Mouse (Mus musculus) layer of hippocampus, adult 9-10 months (tissue): Measurements from ENCODE around the gene Mn1.

Experiments used
- DNase-seq: peaks from one replicate; pipeline ENCODE4 v3.0.0; 2022; ENCODE audit warnings: low spot score

The Mn1 gene

DNA sequence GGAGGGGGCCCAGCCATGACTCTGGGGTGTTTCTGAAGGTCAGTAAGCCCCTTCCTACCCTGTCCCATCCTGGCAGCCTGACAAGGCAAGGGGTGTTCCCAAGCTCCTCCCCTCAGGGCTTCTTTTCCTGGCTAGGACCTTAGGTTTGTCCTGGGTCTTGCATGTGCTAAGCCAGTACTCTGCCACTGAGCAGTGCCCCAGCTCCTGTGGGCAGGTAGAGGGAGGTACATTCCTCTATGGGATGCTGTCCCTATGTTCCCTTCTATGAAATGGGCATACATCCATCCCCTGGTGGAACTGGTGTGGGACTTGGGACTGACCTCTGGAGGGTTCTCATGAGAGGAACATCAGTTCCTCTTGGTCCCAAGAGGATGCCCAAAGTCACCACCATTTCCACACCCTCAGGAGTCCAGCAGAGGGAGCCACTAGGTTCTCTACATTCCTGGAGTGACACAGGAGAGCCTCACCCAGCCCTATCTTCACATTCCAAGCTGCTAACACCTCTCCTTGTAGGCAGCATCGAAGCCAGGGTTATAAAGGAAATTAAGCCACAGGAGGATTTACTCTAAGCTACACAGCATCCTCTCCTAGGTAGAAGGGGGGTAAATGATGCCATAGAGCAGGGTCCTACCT is 7.6 kb upstream of the Mn1 start:
- DNase-seq: no peak

DNA sequence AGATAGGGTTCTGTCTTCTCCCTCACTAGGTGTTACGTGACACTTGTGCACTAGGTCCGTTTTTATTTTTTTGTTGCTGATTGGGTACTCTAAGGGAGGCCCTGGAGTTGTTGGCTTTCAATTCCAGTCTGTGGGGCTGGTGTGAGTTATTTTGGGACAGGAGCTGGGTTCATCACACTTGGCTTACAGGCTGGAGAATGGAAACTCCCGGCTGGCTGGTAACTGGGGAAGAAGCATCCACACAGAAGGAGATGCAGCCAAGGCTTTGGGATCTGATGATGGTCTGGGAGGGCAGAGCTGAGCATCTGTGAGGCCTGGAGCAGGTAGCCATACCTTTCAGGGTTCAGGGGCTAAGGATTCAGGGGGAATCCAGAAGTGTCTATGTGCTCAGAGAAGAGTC is 6.5 kb upstream of the Mn1 start:
- no peak for DNase-seq

DNA sequence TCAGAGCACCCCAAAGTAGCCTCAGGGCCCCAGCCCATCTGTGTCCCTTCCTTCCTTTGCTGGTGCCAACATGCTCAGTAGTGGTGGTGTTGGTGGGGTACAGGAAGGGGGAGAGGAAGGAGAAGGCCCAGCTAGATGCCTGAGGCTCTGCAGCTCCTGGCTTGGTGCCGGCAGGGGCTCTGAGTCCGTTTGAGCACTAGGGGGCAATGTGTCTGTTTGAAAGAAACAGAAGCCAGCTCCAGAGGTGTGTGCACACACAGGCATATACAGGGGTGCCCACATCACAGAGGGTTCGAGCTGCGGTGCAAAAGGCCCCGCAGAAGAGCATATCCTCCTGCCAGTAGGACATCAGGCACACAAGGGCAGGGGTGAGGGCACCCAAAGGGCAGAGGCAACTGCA is 3.0 kb upstream of the Mn1 start:
- DNase-seq: peak; percentile 71

DNA sequence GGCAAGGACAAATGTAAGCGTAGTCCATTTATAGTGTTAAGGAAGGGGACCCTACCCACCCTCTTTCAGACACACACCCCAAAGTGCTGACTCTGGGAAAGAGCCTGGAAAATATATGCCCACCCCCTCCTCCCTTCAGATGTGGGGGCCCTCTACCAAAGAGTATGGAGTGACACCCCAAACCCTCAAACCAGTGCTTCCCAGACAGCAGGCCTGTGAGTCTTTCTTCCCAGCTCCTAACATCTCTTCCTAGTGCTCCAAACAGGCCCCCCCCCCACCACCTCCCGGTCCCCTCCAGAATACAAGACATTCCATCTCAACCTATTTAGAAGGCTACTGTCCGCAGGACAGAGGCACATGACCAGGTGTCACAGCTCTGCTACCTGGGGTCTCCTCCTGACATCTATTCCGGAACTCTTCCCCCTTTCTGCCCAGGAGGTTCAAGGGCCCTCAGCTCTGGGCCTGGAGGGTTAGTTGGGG is 2.4 kb upstream of the Mn1 start:
- DNase-seq: no peak

DNA sequence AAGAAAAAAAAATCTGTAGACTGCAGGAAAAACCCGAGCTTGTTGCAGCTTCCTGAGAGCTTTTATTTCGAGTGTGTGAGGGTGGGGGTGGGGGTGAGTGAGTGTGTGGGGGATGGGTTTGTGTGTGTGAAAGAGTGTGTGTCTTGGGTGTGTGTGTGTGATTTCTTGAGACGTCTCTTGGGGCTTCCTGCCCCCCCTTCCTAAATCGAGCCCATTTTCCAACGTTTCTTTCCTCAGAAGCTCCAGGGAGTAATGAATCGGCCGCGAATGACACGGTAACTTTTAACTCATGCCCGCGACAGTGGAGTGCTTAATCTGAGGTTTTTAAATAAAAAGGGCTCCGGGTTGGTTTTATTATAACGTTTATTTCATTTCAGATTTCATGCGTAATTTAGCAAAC is 1.6 kb upstream of the Mn1 start:
- DNase-seq: no peak

DNA sequence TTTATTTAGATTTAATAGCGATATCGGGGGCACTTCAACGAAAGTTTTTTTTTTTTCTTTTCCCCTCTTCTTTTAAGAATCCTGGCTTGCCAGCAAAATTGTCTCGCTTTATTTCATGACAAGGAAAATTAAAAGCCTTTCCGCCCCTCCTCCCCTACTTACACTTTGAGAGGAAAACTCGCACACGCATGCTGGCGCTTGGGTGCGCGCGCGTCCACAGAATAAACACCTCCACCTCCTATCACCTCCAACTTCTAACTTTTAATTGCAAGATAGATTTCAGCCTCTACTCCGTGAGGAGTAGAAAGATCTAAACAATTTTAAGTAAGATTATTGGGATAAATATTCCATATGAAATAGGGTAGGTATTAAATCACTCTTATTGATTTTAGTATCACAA is 1.1 kb upstream of the Mn1 start:
- DNase-seq: no peak

DNA sequence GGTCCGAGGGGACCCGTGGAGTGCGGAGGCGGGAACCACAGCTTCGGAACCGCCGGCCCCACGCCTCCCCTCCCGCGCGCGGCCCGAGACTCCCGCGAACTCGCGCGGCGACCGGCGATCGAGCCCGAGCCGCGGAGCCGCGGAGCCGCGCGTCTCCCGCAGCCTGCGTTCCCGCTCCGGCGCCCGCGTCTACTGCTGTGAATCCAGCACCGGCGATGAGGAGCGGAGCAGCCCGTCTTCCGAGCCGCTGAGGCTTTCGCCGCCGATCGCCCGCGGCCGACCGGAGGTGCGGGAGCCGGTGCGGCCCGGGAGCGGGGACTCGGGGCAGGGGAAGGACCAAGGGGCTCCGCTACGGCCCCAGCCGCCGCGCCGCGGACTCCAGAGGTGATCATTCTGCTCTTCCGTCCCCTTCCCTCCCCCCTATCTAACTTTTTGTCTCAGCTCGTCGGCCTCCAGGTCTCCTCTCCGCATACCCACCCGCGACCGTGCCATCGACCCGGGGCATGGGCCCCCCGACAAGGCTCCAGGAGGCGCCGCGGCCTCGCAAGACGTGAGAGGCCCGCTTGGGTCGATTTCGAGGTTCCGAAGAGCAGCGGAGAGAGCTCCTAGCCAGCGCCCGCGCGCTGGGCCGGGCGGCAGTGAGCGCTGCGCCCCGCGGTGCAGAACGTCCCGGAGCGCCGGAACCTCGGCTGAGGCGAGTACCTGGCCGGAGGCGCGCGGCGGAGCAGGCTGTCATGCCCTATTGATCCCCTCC is 393 bp downstream of the Mn1 start:
- DNase-seq: no peak

DNA sequence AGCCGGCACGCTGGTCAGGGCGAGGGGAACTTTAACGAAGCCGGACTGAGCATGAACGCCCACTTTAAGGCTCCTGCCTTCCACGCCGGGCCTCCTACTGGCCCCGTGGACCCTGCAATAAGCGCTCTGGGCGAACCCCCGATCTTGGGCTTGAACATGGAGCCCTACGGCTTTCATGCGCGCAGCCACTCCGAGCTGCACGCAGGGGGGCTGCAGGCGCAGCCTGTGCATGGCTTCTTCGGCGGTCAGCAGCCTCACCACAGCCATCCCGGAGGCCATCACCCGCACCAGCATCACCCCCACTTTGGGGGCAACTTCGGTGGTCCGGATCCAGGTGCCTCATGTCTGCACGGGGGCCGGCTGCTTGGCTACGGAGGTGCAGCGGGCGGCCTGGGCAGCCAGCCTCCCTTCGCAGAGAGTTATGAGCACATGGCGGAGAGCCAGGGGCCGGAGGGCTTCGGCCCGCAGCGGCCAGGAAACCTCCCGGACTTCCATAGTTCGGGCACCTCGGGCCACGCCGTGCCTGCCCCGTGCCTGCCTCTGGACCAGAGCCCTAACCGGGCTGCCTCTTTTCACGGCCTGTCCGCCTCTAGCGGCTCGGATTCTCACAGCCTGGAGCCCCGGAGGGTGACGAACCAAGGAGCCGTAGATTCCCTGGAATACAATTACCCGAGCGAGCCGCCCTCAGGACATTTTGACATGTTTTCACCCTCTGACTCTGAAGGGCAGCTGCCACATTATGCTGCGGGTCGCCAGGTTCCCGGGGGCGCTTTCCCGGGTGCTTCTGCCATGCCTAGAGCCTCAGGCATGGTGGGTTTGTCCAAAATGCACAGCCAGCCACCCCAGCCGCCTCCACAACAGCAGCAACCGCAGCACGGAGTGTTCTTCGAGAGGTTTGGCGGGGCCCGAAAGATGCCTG is 1.3 kb downstream of the Mn1 start:
- DNase-seq: no peak

DNA sequence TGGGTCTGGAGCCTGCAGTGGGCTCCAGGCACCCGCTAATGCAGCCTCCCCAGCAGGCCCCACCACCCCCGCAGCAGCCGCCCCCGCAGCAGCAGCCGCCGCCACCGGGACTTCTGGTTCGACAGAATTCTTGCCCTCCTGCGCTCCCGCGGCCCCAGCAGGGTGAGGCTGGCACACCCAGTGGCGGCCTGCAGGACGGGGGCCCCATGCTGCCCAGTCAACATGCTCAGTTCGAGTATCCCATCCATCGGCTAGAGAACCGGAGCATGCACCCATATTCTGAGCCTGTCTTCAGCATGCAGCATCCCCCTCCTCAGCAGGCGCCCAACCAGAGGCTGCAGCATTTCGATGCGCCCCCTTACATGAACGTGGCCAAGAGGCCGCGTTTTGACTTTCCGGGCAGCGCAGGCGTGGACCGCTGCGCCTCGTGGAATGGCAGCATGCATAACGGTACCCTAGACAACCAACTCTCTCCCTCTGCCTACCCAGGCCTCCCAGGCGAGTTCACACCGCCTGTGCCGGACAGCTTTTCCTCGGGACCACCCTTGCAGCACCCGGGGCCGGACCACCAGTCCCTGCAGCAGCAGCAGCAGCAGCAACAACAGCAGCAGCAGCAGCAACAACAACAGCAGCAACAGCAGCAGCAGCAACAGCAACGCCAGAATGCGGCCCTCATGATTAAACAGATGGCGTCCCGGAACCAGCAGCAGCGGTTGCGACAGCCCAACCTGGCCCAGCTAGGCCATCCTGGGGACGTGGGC is 2.1 kb downstream of the Mn1 start:
- no peak for DNase-seq

DNA sequence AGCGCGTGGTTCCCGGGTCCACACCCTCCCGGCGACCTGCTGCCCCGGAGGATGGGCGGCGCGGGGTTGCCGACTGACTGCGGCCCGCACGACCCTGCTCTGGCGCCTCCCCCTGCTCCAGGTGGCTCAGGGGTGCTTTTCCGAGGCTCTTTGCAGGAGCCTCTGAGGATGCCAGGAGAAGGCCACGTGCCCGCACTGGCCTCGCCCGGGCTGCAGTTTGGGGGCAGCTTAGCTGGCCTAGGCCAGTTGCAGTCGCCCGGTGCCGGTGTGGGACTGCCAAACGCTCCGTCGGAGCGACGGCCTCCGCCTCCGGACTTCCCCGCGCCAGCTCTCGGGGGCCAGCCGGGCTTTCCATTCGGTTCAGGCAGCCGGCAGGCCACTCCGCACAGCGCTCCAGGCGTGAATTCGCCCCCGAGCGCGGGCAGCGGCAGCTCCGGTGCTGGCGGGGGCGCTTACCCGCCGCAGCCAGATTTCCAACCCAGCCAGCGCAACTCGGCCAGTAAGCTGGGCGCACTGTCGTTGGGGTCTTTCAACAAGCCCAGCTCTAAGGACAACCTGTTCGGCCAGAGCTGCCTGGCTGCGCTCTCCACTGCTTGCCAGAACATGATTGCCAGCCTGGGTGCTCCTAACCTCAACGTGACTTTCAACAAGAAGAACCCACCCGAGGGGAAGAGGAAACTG is 3.0 kb downstream of the Mn1 start:
- no peak for DNase-seq

DNA sequence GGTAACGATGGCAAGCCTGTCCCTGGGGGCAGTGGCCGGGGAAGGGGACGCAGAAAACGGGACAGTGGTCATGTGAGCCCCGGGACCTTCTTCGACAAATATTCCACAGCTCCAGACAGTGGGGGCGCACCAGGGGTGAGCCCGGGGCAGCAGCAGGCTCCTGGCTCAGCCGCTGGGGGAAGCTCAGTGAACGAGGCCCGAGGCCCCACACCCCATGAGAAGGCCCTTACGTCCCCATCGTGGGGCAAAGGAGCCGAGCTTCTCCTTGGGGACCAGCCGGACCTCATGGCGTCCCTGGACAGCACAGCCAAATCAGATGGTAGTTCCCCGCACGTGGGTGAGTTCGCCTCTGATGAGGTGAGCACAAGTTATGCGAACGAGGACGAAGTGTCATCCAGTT is 3.7 kb downstream of the Mn1 start:
- no peak for DNase-seq

DNA sequence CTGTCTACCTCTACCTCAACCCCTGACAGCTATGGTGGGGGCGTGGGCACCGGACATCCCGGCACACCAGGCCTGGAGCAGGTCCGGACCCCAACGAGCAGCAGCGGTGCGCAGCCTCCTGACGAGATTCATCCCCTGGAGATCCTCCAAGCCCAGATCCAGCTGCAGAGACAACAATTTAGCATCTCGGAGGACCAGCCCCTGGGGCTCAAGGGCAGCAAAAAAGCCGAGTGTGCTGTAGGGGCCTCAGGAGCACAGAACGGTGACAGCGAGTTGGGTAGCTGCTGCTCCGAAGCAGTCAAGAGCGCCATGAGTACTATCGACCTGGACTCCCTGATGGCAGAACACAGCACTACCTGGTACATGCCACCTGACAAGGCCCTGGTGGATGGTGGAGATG is 4.3 kb downstream of the Mn1 start:
- no peak for DNase-seq

DNA sequence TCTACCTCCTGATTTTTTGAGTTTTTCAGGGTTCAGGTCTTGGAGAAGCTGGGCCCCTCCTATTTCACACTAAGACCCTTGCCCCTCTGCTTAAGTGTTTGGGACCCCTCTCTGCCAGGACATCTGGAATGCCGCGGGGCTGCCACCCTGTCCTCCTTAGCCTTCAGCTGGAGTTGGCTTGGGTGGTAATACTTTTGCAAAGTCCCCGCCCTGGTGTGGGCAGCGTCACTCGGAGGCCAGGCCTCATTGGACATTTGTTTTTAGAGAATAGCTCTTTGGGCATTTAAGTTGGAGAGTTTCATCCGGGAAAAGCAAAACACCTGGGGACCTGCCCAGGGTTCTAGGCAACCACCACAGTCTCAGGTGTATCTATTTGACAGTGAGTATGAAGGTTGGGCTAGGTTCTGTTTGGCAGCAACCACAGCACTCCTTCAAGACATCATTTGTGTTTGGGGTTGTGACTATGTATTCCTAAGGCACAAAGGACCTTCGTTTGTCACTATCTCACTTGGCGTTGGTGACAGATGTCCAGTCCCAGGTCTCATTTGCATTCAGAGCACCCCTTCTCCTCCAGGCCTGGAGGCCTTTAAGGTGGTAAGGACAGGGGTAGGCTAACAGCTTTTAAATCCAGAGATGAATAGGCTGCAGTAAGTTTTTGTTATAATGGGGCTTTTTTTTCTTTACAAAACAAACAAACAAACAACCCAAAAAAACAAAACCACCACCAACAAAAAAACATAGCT is 5.1 kb downstream of the Mn1 start:
- no peak for DNase-seq

DNA sequence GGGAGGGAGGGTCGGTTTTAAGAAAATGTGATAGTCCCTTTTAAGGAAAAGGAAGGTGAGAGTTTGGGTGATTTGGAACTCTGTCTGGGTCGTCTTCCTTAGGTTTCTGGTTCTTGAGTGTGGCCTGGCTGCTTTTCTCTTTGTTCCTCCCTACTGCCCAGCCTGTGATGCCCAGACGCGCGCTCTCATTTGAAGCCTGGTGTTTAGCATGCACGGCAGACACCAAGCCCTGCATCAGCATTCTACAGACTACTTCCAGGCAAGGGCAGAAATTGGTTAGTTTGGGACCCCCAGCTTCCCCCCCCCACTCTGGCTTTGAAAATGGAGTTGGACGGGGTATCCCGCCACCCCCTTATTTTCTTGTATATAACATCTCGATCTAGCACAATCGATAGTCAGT is 5.8 kb downstream of the Mn1 start:
- no peak for DNase-seq

DNA sequence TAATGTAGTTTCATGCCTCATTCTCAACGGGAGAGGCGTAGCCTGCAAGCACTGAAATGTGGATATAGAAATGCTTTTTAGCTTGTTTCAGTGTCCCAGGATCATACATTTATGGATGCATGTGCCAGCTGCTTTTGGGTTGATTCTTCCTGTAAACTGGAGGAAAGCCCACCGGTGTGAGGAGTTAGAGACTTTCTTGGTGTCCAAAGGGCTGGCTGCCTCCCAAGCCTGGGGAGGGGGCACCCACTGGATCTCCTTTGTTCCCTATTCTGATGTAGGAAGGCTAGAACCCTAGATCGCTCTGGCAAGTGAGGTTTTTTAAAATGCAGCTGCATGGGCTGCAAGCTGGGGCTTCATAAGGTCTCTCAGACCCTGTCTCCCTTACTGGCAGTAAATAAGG is 6.5 kb downstream of the Mn1 start:
- DNase-seq: no peak

DNA sequence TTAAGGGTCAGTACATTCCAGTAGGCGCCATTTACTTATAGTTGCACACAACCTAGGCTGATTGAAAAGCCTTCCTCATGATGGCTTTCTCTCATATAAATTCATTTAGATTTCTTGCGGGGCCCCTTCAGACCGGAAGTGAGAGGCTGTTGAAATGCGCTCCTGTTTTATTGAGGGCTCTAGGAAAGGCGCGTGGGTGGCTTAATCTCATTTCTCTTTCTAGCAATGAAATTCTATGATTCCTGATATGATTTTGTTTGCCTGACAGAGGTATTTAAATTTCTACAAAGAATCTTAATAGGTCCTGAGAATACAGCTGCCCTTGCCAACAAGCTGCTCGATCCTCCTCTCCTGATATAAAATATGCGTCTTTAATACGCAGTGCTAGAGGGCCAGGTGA is 8.7 kb downstream of the Mn1 start:
- DNase-seq: no peak

DNA sequence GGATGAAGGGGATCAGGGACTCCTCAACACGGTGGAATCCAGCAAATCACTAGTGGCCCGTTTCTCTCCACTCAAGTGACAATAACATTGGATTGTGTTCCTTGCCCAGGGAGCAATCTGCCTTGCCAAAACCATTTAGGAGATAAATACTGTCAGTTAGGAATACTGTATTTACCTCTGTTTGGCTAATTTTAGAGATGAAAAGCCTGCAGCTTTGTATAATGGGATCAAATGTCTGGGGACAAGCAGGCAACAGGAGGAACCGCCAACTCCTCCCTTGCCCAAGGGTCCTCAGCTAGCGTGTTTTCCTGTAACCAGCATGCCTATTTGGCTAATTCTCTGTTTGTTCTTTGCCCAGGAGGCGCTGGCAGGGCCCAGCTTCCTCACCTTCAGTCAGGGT is 9.1 kb downstream of the Mn1 start:
- DNase-seq: no peak

DNA sequence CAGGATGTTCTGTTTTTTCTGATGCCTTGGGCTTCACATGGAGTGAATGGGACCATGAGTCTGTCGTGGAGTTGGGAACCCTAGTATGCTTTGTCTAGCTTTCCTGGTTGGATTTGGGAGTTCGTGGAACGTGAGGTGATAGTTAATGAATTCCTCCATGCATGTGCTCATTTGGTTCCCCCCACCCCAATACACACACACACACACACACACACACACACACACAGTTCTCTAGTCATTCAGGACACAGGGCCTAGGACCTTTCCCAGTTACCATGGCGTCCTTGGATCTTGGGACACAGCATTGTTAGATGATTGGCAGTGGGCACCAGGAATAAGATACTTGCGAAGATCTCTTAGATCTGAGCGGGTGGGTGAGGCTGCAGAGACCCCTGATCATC is 11.7 kb downstream of the Mn1 start:
- DNase-seq: no peak

DNA sequence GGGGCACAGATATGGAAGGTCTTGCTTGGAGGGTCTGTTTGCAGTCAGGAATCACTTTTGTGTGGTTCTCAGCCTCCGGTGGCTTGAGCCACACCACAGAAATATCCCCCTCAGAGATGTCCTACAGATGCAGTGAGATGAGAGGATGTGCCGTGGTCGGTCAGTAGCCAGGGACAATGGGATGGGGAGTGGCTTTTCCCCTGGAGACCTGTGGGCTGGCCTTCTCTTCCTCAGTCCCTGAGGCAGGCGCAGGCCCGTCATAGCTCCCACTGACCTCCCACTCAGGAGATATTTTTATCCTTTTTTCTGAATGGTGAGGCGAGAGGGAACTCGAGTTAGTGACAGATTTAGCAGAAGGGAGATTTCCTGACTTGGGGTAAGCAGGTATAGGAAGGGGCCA is 12.6 kb downstream of the Mn1 start:
- DNase-seq: no peak

DNA sequence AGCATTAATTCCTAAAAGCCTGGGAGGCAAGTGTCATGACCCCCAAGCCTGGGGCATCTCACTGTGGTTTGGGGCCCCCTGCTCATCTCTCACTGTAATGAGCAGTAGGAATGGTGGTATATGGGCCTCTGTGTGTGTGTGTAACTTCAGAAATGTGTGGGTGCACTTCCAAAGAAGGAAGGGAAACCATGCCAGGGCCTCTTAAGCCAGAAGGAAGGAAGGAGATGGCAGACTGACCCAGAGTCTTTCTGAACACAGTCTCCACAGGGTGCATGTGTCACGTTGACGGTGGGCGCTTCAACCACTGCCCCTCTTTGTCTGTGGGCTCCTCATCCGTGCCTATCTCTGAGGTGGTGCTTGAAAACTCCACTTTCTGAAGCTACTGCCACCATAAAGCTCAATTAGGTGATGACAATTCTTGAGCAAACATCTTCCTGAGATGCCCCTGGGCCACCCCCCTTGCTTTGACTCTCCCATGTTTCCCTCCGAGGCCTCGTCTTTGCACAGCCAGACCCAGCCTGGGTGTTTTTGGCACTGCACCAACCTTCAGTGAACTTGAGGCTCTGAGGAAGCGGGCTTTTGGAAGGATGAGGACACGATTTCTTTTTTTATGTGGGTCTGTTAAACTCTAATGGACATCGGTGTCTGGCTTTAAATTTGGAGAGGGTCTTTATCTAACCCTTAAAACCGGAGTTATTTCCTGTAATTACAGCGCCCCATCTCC is 14.0 kb downstream of the Mn1 start:
- DNase-seq: no peak
